Mouse (Mus musculus) layer of hippocampus, postnatal 10 days (tissue): Measurements from ENCODE around the gene Cts7. TPM values are rescaled to one million over a fixed set of nuclear protein-coding genes. Genes with fewer than 3 reads are reported as not detected.

Source experiments
- DNase-seq, 2 experiments: peaks; one replicate each; pipeline ENCODE4 v3.0.0; 2021; ENCODE audit warnings: low spot score in 2 of 2
- long read RNA-seq: library from polyadenylated mRNA; stranded (forward); transcript quantifications from one replicate; pipeline ENCODE4 v2.0.0, GENCODE M21; 2023
- microRNA-seq, 2 experiments: library from miRNA; unstranded; fragments of <30 nt; microRNA quantifications; one replicate each; pipeline ENCODE4 v1.2.0; 2021
- total RNA-seq, 2 experiments: library from RNA; stranded (reverse); gene quantifications; 2 replicates each; pipeline ENCODE4 v1.2.3; 2021

Cts7 gene
- not detected for total RNA-seq
- long read RNA-seq, result 0 reads

DNA sequence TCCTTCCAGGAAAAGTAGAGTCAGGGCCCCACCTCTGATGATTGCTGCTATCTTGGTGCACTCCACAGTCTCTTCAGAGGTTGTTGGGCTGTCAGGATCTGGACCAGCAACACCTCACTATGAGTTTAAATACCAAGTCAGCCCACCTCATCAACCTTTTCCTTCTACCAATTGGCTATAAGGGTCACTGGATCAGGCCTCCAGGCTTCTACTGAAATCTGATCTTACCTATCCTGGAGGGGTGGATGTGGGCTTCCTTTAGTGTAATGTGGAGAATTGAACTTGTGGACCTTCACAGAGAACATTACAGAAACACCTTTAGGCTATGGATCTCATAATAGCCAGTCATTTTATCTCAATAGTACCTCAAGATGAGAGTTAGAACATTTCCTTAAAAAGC is at the start of gene Cts7:
TSS of gene Cts7 (minus strand) at position 101 of the 400 bp plus-strand sequence.
- no peak for DNase-seq

Small RNAs within 50 kb of the gene (microRNA-seq; reads per million reads assigned to microRNA genes)
- gene Gm27704, result 0 reads per million in 2 experiments

Other genes starting within 250 kb of the Cts7 start
- gene Ctsr, start 193.9 kb downstream of the Cts7 start, total RNA-seq, result not detected
- not detected for gene Cts6, start 154.8 kb downstream of the Cts7 start, total RNA-seq
- gene Cts8, start 102.8 kb downstream of the Cts7 start, total RNA-seq, result not detected
- not detected for gene Gm49398, start 69.4 kb downstream of the Cts7 start, total RNA-seq
- not detected for gene Ctsm, start 183.6 kb upstream of the Cts7 start, total RNA-seq
- not detected for gene Gm49352, start 210.0 kb upstream of the Cts7 start, total RNA-seq
- not detected for gene Cts3, start 211.9 kb upstream of the Cts7 start, total RNA-seq